Mouse (Mus musculus) spleen, adult 2 months (tissue): ENCODE data around the gene Csrnp2.

Source experiments
- CTCF ChIP-seq: fragments of 200-500 bp; IDR thresholded peaks from 2 replicates; pipeline ENCODE4 v1.5.1; 2011; ENCODE audit warnings: mild to moderate bottlenecking, inconsistent platforms; ENCODE audit not compliant: insufficient read depth, insufficient read length, insufficient replicate concordance; ENCODE audit errors: extremely low read depth
- POLR2A ChIP-seq: fragments of 200-500 bp; IDR thresholded peaks from 2 replicates; pipeline ENCODE4 v1.6.1; 2011; ENCODE audit warnings: low read depth, low read length, inconsistent platforms

GRCm38 (mm10) chr15:100457340-100457739 lies 37.9 kb downstream of the Csrnp2 start:
- TF ChIP-seq CTCF (peak; percentile 97), POLR2A (no peak)
